Mouse (Mus musculus): ENCODE data around the gene Fam92b. TPM values are rescaled to one million over a fixed set of nuclear protein-coding genes. Genes with fewer than 3 reads are reported as not detected.

Fam92b gene
- total RNA-seq, 4 experiments from 2014 or later, result not detected

DNA sequence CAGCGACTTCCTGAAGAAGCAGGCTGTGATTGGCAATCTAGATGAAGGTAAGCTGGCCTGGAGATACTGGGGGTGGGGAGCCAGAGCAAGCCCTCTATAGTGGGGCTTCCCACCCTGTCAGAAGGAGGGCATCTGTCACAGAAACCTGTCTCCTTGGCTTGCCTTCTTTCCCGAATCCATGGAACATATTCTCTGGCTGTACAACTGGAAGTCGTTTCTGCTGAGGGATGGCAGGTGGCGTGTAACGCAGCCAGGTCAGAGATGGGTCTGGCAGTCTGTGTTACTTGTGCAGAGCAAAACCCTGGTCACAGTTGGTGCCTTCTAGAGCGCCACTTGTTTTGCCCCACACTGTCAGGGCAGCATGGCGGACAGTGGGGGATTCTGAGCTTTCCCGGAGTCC is 16.9 kb downstream of the Fam92b start:
- no peak for DNase-seq (ENCODE audit: low spot score)

DNA sequence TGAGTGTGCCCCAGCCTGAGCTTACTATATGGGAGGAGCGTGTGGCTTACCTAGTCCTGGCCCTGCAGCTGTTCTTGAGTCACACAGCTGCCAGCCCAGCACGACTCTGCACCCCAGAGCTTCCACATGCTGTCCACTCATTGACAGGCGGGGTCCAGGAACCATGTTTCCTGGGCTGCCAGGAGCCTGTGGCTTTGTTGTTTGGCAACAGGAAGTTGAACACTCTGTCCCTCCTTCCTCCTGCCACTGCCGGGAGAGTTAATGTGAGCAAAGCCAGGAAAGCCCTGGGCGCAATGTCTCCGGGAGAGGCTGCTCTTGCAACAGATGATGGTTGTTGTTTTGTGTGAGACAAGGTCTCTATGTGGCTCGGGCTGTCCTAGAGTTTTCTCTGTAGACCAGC is 24.6 kb downstream of the Fam92b start:
- no peak for DNase-seq (ENCODE audit: low spot score)

DNA sequence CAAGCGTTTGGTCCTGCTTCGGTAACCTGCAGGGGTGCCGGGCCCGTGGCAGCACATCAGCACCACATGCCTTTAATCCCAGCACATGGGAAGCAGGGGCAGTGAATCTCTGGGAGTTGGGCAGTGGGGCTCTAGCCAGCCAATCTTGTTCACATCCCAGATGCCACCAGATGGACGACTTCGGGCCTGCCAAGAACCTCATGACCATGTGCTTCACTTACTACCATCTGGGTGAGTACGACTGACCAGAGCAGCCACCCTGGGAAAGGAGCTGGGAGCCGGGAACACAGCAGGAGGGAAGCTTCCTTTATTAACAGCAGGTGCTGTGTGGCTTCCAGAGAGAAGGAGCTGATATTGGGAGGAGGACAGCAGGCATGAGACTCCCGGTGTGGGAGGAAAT is 26.1 kb downstream of the Fam92b start:
- no peak for DNase-seq (ENCODE audit: low spot score)

DNA sequence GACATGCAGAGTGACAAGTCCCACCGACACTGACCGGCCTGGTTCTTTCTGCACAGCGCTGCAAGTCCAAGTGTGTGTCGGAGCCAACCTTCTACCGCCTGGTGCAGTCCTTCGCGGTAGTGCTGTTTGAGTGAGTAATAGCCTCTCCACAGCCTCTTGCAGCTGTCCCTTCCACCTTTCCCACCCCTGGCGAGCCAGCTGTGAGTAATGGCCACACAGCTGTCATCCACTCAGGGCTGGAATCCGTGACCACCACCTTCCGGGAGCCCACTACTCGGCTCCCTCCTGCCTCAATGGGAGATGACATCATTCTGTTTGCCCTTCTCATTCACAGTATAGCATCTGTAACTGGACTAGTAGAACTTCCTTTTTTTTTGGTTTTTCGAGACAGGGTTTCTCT is 27.2 kb downstream of the Fam92b start:
- DNase-seq (ENCODE audit: low spot score), result no peak

DNA sequence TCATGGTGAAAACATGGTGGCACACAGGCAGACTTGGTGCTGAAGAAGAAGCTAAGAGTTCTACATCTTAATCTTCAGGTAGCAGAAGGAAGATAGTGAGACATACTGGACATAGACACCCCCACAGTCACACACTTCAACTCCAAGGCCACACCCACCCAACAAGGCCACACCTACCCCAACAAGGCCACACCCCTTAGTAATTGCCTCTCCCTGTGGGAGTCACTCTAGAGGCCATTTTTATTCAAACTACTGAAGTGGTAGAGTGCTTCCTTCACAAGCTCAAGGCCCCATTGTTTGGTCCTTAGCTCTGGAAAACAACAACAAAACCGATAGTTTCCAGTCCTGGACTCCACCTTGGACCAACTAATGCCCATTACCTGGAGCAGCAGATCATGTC is 31.2 kb downstream of the Fam92b start:
- DNase-seq (ENCODE audit: low spot score), result no peak

DNA sequence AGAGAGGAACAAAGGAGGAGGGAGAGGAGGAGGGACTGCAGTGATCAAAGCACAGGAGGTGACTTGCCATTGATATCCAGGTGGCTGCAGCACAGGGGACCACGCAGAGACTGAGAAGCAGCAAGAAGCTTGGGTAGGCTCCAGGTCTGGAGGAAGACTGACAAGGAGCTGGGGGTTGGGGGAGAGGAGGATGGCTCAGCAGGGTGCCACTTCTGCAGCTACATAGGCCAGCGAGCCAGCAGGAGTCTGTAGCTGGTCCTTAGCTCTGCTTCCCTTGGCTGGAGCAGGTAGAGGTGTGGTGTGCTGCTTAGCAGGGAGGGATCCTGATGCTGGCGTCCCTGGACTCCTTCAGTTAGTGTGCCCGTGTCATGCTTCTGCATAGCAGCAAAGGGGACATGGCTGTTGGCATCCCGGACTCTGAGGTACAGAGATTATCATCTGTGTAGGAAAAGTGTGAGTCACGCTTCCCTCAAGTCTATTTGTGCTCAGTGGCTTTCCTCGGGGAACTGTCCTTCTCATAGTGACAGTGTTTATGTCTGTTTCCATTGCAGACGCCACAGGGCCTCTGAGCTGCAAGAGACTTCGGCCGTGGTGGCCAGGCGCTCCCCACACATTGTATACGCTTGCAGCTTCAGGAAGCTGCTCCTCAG is 32.5 kb downstream of the Fam92b start:
- no peak for DNase-seq (ENCODE audit: low spot score)

DNA sequence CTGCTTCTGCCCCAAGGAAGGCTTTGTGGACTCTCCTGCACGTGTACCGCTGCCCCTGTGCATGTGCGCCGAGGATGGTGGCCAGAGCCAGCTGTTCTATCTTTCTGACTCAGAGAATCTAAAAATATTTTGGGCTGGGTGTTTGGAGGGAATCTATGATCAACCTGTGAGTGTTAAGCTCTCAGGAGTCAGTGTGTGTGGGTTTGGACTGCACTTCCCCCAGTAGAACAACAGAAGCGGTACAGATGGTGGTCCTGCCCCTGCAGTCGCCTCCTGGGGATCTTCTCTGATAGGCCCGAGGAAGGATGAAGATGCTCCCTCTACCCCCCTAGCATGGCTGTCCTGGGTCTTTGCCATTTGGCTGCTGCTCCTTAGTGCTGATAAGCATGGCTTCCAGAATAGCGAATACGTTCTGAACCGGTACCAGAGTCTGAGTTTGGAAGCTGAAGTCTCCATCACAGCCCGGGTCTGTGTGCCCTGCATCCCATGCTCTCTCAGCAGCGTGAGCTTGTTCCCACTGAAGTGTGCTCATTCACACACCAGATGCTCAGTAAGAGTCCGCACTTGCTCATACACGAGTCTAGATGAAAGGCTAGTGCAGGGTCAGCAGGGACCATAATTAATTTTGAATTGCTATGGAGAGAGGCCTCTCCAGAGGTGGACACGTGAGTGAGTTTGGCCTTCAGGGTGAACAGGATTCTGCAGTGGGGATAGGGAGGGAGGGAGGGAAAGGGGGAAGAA is 33.2 kb downstream of the Fam92b start:
- no peak for DNase-seq (ENCODE audit: low spot score)

DNA sequence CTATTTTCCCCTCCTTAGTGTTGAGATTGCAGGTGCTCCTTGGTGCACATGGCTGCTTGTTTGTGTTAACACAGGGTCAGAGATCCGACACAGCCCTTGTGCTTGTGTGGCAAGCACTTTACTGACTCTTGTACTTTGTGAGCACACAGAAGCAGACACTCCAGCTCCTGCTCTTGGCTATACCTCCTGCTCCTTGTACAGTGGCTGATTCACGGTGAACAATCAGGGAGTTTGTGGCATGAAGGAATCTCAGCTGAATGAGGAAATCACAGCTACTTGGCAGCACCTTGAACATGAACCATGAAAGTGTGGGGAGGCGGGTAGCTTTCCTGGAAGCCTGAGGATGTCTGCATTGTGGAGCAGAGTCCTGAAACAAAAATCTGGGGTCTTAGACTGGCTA is 36.5 kb downstream of the Fam92b start:
- no peak for DNase-seq (ENCODE audit: low spot score)

DNA sequence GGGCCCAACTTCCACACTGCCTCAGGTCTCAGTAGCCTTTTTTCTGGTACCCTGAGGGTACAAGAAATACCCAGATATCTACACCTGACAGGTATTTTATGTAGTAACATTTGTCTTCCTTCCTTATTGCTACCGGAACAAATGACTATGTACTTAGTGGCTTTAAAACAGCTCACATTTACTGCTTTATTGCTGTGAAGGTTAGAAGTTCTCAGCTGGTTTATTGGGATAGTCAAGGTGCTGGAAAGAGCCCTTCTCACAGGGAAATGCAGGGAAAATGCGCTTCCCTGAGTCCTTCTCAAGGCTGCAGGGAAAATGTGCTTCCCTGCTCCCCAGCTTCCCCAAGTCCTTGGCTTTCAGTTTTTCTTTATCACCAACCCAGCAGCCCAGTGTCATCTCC is 38.3 kb downstream of the Fam92b start:
- no peak for DNase-seq (ENCODE audit: low spot score)

DNA sequence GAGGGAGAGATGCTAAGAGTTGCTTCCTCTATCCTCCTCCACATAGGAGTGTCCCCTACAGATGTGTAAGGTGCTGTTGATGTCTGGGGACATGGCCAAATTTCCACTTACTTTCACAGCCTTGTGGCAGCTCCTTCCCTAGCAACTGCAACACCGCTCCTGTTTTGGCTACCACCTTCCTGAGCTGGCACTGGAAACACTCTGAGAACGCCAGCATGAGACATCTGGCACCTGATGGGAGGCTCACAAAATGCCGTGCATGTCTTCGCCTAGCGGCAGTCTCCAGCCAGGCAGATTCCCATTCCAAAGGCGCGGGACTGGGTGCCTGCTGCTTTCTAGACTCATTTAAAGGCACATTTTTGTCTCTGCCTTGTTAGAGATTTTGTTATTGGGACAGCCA is 40.6 kb downstream of the Fam92b start:
- DNase-seq (ENCODE audit: low spot score), result no peak

DNA sequence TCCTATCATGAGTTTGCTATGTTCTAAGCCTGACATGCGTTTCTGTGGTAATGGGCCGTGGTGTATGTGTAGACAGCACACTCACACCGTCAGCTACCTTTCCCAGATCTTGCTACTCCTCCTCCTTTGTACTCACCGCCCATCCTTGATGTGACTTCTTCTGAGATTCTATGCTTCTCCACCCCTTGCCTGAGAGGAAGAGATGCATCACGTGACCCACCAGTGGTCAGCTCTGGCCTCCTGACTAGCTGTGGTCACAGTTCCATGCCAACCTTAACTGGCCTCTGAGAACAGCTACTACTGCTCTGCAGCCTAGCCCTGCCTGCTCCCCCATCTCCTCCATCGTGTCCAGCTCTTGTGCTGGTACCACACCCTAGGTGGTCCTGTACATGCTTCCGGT is 41.6 kb downstream of the Fam92b start:
- no peak for DNase-seq (ENCODE audit: low spot score)

DNA sequence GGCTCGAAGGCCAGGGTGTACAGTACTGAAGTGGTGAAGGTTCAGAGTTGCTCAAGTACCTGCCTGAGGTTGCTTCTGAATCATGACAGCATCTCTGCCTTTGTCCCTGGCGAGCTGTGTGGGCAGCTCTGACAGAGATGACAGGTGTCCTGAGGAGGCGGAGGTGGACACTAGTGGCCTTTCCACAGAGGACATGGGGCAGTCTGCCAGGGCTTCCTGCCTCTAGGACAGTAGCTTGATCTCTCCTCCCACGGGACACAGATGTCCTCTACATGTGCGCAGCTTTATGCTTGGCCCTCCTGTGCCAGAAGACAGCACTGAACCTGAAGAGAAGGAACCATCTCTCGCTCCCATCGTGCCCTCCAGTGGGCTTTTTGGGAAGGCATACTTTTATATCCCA is 44.1 kb downstream of the Fam92b start:
- DNase-seq (ENCODE audit: low spot score), result no peak

DNA sequence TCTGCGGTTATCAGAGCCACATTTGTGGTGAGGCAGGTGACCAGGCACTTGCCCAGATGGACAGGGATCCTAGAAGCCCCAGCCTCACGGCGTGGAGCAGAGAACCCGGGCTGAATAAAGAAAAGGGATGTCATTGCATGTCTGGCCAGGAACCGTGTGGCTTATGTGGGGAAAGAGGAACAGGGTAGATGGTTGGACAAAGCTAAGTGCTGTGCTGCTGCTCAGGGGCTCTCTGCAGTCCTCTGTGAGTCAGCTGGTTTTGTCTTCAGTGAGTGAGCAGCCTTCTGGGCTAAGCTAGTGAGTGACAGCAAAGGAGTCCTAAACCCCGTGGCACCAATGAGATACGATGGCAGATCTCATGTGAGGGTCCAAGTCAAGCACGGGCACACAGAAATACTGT is 46.1 kb downstream of the Fam92b start:
- DNase-seq (ENCODE audit: low spot score), result no peak

DNA sequence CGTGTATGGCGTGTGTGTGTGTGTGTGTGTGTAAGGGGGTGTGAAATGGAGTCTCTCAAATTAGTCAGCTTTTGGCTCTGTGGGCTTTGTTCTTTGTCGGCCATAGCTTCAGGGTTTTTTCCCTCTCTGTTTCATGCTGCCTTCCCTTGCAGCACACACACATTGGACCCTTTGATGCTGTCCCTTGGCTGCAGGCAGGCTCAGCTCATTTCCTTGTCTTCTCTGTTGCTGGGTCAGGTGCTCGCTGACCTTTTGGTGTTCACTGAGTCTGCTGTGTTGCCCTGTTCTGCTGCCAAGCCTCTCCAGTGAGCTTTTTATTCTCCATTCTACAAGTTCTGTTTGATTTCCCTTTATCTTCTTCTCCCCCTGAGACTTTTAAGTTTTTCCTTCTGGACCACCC is 47.7 kb downstream of the Fam92b start:
- DNase-seq (ENCODE audit: low spot score), result no peak

DNA sequence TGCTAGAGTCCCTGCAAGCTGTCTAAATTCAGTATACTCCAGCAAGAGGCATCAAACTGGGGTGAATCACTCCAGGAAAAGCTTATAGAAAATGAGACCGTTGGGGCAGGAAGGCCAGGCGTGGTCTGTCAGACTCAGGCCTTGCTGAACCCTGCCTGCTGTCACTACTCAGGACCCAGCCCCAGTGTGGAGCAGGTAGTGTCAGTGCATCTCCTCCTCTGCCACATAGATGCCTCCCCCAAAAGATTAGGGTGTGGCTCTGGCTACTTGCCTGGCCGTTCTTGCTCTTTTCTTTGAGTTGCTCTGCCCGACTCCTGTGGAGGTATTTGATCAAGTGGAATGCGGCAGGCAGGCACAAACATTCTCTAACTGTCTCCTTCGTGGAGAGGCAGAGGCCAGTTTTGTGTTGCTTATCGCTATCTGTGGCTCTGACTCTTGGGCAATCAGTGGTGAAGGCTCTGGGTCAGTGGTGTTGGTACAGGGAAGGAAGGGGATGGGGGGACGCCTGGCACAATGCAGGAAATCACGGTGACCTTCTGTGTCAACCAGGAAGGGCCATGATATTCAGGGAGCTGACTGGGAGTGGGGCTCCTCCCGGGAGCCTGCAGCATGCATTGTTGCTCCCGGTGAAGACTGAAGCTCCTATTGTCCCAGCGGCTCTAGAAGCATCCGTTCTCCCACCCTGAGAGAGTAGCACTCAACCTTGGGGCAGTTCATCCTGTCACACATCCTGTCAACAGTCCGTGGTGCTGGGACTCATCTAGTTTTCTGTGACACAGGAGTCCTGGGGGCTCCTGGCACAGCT is 50.7 kb downstream of the Fam92b start:
- DNase-seq (ENCODE audit: low spot score), result no peak

DNA sequence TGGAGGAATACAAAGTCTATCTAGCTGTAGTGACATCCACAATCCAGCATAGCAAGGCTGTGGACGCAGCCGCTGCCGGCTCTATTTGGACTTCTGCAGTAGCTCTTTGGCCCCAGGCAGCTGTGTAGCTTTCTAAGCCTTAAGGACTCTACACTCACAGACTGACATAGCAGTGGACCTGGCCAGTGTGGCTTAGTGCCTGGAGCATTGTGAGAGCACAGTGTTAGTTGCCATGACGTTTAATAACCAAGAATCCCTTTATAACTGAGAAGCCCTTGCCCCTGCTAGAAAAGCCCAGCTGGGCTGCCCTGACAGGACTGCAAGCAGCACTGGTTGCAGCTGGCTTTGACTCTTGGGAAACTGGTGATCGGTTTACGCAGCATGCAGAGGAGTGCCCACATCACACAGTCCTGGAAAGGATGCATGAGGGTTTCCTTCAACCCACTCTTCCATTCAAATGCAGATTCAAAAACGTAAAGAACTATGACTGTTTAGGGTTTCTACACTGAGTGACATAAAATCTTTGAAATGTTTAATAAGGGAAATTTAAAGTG is 52.4 kb downstream of the Fam92b start:
- no peak for DNase-seq (ENCODE audit: low spot score)

DNA sequence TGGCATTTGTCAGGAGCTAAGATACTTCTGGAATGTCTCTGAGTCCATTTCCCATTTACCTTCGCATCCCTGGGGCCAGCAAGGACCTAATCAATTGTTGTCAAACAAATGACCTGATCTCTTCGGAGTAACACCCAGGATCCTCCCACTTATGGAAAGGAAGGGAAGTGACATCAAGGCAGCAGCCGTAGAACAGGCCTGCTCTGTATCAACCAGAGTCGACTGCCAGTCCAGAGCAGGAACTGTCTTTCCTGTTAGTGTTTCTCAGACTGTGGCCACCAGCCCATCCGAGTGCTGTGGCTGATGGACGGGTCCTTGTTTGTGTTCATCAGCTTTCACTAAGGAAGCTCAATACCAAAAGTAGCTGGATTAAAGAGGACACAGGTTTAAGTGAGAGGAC is 53.0 kb downstream of the Fam92b start:
- DNase-seq (ENCODE audit: low spot score), result no peak

DNA sequence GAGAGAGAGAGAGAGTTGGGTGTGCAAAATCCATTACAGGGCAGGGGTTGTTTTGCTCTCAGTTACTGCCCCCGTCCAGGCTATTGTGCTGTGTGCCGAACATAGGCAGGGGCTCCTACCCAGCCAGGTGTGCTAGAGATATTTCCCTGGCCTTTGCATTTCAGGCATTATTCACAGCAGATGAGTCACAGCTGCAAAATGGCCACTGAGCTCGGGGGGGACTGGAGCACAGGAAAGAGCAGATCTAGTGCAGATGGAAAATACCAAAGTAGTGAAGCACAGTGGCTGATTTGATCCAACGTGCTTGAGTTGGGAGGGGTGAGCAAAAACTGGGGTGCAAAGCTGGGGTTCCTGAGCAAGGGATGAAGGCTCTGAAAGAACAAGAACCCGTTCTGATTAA is 56.3 kb downstream of the Fam92b start:
- DNase-seq (ENCODE audit: low spot score), result no peak

DNA sequence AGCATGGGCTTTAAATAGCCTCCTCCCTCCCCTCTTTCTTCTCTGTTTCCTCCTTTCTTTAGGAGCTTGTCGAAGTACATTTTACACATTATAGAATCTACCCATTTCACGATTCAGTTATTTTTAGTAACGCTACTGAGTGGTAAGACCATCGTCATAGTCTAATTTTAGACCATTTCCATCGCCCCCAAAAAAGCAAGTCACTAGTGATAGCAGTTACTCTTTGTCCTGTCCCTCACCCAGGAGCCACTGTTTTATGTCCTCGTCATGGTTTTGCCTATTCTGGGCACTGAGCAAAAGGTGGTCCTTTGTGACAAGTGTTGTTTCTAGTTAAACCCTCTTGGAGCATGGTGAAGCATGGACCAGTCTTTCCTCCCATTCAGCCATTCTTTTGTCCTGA is 57.3 kb downstream of the Fam92b start:
- DNase-seq (ENCODE audit: low spot score), result no peak

DNA sequence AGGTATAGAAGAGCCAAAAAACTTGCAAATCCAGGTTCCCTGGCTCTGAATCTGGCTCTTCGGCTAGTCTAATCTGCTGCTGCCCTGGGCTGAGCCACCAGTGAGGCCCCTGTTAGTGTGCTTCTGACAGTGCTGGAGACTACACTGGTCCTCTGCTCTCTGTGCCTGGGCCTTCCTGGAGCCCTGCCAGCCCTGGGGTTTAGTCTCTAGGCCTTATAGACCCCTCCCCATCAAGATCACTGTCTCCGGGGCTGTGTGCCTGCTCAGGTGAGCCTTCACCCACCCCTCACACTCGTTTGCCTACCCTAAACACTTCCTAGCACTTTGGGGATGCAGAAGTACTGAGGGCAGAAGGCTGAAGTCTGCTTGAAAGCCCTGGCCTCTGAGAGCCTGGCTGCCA is 57.8 kb downstream of the Fam92b start:
- no peak for DNase-seq (ENCODE audit: low spot score)

DNA sequence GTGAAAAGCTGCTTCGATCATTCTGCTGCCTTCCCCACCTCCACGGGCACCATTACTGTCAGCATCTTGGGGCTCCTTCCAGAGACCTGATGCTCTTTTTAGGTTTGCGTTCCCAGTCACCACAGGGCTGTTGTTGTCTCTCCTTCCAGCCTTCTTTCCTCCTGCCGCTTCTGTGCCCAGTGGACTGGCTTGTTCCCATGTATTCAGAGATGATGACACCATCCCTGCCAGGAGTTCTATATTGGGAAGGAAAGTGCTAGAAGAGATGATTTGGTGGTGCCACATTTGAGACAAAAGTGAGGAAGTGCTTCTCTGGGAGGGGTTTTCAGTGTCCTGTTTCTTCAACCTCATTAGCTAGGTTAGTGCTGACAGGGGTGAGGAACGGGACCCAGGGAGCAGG is 58.4 kb downstream of the Fam92b start:
- no peak for DNase-seq (ENCODE audit: low spot score)

DNA sequence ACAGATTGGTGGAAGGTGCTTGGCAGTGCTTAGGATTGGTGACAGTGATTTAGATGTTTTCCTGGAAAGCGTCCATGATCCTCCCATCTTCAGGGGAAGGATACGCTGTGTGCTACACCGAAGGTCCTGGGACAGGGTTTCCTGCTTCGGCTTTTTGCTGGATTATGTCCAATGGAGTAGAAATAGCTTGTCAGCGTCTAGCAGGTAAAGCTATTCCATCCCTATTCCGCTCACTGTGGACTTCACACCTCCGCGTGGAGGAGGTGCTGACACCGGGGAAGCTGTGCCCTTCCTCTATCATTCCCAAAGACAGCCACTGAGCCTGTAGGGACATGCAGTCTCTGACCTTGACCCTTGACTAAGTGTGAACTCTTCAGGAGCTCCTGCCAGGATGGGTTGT is 59.1 kb downstream of the Fam92b start:
- DNase-seq (ENCODE audit: low spot score), result no peak

DNA sequence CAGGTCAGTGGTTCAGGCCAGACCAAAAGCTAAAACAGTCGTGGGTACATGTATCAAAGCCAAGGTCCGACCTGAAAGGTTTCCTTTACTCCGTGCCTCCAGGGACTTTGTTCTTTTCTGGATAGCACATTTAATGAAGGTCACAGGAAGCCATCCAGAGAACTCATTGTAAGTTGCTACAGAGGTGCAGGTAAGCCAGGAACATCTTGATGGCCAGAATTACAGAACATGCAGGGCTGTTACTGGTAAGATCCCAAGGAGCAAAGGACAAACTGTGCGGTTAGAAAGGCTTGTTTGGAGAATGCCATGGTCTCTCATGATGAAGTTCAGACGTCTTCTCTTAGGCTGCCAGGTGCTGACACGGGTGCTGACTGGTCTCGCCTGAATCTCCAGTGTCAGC is 60.7 kb downstream of the Fam92b start:
- no peak for DNase-seq (ENCODE audit: low spot score)
